Comparison of ENCODE assay signal across 9 mouse cellular contexts in genomic region chr5:65699146-65699545, GRCm38 (mm10). TPM values are rescaled to one million over a fixed set of nuclear protein-coding genes. Genes with fewer than 3 reads are reported as not detected.
A peak's percentile ranks its signal among the peaks of the same experiment; 100 is the strongest.
DNase-seq lines count a peak whose midpoint lies in the region; ATAC-seq and TF ChIP-seq lines count a peak whose summit lies in the region.
"Had no signal": no experiment of that assay in that cellular context is flagged by ENCODE, and none has a peak within 500 bp of the region (broad histone marks: within the 10 kb centered on the region; RNA-seq: fewer than 3 reads in every experiment).

No protein-coding gene starts in this region.

- WGBS in embryonic facial prominence, embryonic 14.5 days = 67% methylated on average over 10 of the region's 10 CpGs
- WGBS in intestine, embryonic 16.5 days = 60% methylated on average over 10 of the region's 10 CpGs
- WGBS in neural tube, embryonic 13.5 days = 61% methylated on average over 10 of the region's 10 CpGs

- H3K4me3 ChIP-seq in layer of hippocampus, adult 2 months = no peak overlapping the region
- peak overlapping the region; percentile 96 for H3K4me3 ChIP-seq in embryonic facial prominence, embryonic 14.5 days (ENCODE audit: low read depth, low read length)
- peak overlapping the region; percentile 82 for H3K4me3 ChIP-seq in intestine, embryonic 16.5 days (ENCODE audit: low read length)
- peak overlapping the region; percentile 98 for H3K4me3 ChIP-seq in neural tube, embryonic 13.5 days

- H3K27ac ChIP-seq in layer of hippocampus, adult 2 months = 0 out of 2 replicates have a peak overlapping the region, but pooled peaks have one; percentile 83
- peak overlapping the region; percentile 97 for H3K27ac ChIP-seq in embryonic facial prominence, embryonic 14.5 days (replicated peaks; ENCODE audit: low read depth, low read length)
- H3K27ac ChIP-seq in intestine, embryonic 16.5 days (ENCODE audit: low read length) = peak overlapping the region; percentile 98
- peak overlapping the region; percentile 96; the same call in 1 of the 2 replicates for H3K27ac ChIP-seq in neural tube, embryonic 13.5 days (replicated peaks)

- H3K36me3 ChIP-seq in embryonic facial prominence, embryonic 14.5 days (ENCODE audit: control insufficient read depth, insufficient read depth, low read length) = peaks cover 13% of the 10 kb centered on the region
- no peaks in the 10 kb centered on the region for H3K36me3 ChIP-seq in intestine, embryonic 16.5 days (ENCODE audit: control insufficient read depth, insufficient read depth, low read length)
- H3K36me3 ChIP-seq in neural tube, embryonic 13.5 days = no peaks in the 10 kb centered on the region

- peaks cover 8% of the 10 kb centered on the region; the same call in 1 of the 2 replicates for H3K4me1 ChIP-seq in embryonic facial prominence, embryonic 14.5 days (ENCODE audit: control insufficient read depth, insufficient read depth, low read length)
- H3K4me1 ChIP-seq in intestine, embryonic 16.5 days (ENCODE audit: control insufficient read depth, insufficient read depth, low read length) = peaks cover 16% of the 10 kb centered on the region
- peaks cover 32% of the 10 kb centered on the region for H3K4me1 ChIP-seq in neural tube, embryonic 13.5 days (replicated peaks)

- H3K9ac ChIP-seq in embryonic facial prominence, embryonic 14.5 days (ENCODE audit: low read depth, low read length) = peak overlapping the region; percentile 99
- H3K9ac ChIP-seq in intestine, embryonic 16.5 days (ENCODE audit: low read depth, low read length) = peak overlapping the region; percentile 89
- H3K9ac ChIP-seq in neural tube, embryonic 13.5 days = peak overlapping the region; percentile 96; the same call in 1 of the 2 replicates

- no peak for DNase-seq in layer of hippocampus, adult 2 months (ENCODE audit: low spot score in 2 of 2)
- no peak for DNase-seq in layer of hippocampus, postnatal 14 days (ENCODE audit: low spot score in 2 of 2)
- no peak for DNase-seq in embryonic facial prominence, embryonic 14.5 days (ENCODE audit: low spot score)
- DNase-seq in layer of hippocampus, adult 8-10 months (ENCODE audit: low spot score in 2 of 2) = no peak
- no peak for DNase-seq in retina, embryonic 14.5 days (ENCODE audit: low spot score)
- DNase-seq in layer of hippocampus, postnatal 36 days = no peak
- DNase-seq: gastrocnemius, postnatal 10 days had no signal

- TF ChIP-seq CTCF in layer of hippocampus, adult 2 months (conservative IDR thresholded peaks at IDR 0.05) = no peak

- no peaks in the 10 kb centered on the region for H3K9me3 ChIP-seq in embryonic facial prominence, embryonic 14.5 days (ENCODE audit: control insufficient read depth, low read length)
- H3K9me3 ChIP-seq in intestine, embryonic 16.5 days (ENCODE audit: control insufficient read depth, low read length) = no peaks in the 10 kb centered on the region
- no peaks in the 10 kb centered on the region for H3K9me3 ChIP-seq in neural tube, embryonic 13.5 days

- no peak for ATAC-seq in embryonic facial prominence, embryonic 14.5 days (ENCODE audit: low read depth)
- ATAC-seq in intestine, embryonic 16.5 days = no peak
- no peak for ATAC-seq in neural tube, embryonic 13.5 days (ENCODE audit: low read depth)

- 0 out of 2 replicates have a peak, but pooled peaks cover 3% of the 10 kb centered on the region for H3K27me3 ChIP-seq in embryonic facial prominence, embryonic 14.5 days (replicated peaks; ENCODE audit: control insufficient read depth, insufficient read depth, low read length)
- H3K27me3 ChIP-seq in intestine, embryonic 16.5 days (replicated peaks; ENCODE audit: control insufficient read depth, insufficient read depth, low read length) = no peaks in the 10 kb centered on the region
- no peaks in the 10 kb centered on the region for H3K27me3 ChIP-seq in neural tube, embryonic 13.5 days

- peak overlapping the region; percentile 72 for H3K4me2 ChIP-seq in embryonic facial prominence, embryonic 14.5 days (ENCODE audit: low read depth, low read length)
- peak overlapping the region; percentile 66 for H3K4me2 ChIP-seq in intestine, embryonic 16.5 days (ENCODE audit: low read depth, low read length)
- peak overlapping the region; percentile 61 for H3K4me2 ChIP-seq in neural tube, embryonic 13.5 days

RNA-seq across cellular contexts. Expression of gene Pds5a, which starts 1.1 kb away (rescaled TPM):
- total RNA-seq in layer of hippocampus, adult 2 months (2021) = 10 to 100 TPM; 79.5 to 84.3 TPM
- total RNA-seq in layer of hippocampus, postnatal 14 days (2021) = 10 to 100 TPM; 80.6 to 82.6 TPM
- polyA plus RNA-seq in embryonic facial prominence, embryonic 14.5 days (2014; fragmentation: Nextera tagmentation; extraction: Ambion mirVana) = 69.3 and 75.4 TPM in 2 replicates
- 31.2 and 33.4 TPM in 2 replicates for polyA plus RNA-seq in intestine, embryonic 16.5 days (2015; fragmentation: Nextera tagmentation; extraction: Ambion mirVana)
- polyA plus RNA-seq in neural tube, embryonic 13.5 days (2015; fragmentation: Nextera tagmentation; extraction: Ambion mirVana) = 46.3 and 53.9 TPM in 2 replicates
- 100 to 1,000 TPM in 1 of 4 experiments, 10 to 100 TPM in 3; 77.7 to 101 (median 85.5) TPM for total RNA-seq in layer of hippocampus, adult 8-10 months (2022)
- 10 to 100 TPM; 86.5 to 91.9 TPM for total RNA-seq in layer of hippocampus, postnatal 36 days (2021)
